Mouse (Mus musculus) thymus, postnatal 10 days (tissue): ENCODE results near the gene Sh3rf1.

ENCODE experiments used
- DNase-seq, 2 experiments: peaks; one replicate each; pipeline ENCODE4 v3.0.0; 2021; ENCODE audit warnings: low spot score in 2 of 2

Sh3rf1 gene

DNA sequence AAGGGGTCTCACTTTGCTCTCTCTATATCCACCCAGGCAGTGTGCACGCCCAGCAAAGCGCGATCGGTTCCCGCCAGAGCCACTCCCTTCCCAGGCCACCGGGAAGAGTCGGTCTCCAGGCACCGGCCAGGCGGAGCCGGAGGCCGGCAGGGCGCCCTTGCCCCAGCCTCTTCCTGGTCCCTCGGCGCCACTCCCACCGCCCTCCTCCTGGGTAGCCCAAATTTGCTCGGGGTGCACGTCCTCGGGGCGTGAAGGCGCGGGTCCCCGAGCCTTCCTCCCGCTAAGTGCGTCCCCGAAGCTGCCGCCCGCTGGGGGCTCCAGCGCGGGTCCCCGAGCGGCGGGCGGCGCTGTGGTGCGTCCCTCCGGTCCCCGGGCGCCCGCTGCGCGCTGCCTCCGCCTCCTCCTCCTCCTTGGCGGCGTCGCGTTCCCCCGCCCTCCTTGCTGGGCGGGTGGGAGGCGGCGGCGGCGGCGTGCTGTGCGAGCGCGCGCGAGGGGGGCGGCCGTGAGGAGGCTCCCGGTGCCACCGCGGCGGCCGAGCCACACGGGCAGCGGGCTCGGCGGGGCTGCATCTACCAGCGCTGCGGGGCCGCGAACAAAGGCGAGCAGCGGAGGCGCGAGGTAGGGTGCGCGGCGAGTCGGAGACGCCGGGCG, at the start of gene Sh3rf1:
Gene Sh3rf1, plus strand, starts transcription at position 144 of the 651 bp plus-strand sequence.
- DNase-seq, result peak; percentile 69 to 85

DNA sequence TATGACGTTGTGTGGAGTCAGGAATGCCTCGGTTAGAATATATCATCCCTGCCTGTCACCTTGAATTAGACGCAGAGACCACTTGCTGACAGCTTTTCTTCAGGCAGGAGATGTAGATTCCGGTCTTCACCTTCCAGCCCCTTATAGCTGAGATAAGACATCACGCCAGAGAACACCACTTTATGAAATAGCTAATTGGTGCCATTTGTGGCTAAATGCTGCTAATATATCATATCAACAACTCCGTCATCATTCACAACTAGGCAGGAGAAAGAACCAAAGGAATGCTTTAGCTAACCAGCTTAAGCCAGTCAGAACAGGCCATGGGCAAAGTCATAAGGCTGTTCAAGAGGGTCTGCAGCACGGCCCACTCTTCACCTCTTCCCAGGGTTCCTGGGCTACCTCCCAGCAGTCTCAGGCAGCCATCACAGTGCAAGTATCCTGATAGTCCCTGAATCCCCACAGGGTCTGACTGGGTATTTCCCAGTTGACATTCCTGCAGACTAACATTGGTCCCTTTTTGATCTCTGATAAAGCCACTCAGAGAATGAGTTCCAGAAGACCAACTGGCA, 49.7 kb upstream of the Sh3rf1 start:
- DNase-seq, result no peak

DNA sequence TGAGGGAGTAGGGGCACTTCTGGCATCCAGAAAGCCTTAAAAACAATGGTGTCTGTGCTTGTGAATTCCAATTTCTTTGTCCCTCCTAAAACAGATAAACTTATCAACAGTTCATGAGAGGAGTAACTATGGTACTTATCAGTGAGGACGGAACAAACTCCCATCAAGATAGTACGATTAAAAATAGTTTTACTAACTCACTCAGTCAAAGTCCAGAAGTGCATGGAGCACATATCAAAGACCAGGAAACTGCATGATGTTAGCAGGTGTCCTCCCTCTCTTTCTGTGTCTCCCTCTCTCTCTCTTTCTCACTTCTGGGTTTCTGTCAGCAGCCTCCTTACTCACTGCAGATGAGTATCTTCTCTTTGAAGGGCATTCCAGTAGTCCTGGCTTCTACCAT, 47.8 kb upstream of the Sh3rf1 start:
- no peak for DNase-seq

DNA sequence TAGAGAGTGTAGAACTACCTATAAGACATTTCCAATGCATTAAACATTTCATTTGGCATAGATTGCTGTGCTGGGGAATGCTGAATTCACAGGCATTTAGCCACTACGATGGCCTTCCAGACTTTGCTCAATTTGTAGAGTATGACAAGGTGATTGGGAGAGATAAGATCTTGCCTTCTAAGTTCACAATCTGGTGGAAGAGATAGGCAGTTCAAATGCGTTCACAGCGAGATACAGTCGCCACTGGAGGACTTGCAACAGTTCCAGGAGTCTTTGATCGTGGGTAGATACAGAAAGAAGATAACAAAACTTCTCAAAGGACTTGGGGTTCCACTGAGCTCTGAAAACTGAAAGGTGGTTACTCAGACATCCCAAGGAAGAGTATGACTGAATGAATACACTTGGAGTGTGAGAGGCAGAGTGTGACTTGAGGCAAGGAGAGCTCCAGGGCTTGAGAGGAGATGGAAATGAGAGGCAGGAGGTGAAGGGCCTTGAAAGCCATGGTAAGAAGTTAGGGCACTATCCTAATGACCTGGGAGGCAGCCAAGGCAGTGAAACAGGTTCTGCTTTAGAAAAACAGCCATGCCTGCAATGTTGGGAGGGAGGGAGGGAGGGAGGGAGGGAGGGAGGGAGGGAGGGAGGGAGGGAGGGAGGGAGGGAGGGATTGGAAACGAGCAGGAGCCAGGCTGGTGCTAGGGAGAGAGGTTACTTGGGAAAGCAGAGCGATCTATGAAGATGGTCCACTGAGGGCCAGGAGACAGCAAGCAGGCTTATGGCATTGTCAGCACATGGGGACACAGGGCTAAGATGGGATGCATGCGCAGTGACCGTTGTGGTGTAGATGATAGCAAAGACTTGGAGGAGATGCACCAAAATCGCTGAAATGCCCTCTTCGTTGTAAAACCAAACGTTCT, 45.7 kb upstream of the Sh3rf1 start:
- no peak for DNase-seq

DNA sequence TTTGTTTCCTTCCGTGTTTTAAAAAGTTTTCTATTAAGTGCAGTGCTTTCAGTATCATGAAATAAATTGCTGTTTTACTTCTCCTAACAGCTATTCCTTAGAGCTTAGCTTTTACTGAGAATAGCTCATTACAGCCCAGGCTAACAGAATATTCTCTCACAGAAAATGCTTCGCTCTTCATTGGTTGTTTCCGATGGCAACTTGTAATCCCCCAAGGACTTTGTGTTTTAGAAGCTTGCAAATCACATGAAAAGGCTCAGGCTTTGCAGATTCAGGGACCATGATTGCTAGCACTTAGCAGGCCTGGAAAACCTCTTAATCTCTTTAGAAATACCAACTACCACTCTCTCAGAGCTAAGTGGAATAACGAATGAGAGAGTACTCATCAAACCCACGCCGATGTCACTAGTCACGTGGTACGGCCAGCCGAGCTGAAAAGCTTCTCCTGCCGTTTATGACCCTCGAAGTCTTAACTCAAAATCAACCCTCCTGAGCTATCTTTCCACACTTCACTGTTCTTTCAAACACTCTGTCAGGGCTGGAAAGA, 45.0 kb upstream of the Sh3rf1 start:
- DNase-seq, result no peak

DNA sequence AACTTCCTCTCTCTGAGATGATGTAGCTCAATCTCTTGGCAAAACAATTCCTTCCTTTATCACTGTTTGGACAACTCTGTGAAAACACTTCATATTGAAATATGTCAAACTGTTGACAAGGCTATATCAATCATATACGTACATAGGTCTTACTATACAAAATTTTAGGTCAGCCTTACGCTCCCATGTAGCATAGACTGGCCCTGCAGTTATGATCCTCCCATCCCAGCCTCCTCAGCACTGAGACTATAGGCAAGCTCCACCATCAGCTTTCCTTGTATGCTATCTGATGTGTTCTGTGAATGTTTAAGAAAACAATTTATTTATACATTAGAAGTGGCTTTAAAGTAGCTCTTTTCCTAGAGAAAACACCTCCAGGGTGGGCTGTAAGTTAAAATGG, 42.1 kb upstream of the Sh3rf1 start:
- DNase-seq, result no peak

DNA sequence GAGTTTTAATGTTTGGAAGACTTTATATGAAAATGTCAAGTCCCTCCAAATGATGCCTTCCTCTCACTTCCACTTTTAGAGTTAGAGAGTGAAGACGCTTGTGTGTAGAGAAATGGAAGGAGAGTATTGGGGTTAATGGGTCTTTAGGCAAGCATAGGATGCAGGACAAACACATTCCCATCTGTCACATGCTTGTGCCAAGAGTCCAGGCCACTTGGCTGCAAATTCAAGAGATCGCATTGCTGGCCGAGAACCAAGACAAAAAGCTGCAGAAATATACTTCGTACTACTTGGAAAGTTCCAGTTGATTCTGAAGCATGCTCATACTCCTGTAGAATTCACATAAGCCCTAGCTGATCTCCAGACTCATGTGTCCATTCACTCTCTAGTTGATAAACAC, 41.7 kb upstream of the Sh3rf1 start:
- DNase-seq, result no peak

DNA sequence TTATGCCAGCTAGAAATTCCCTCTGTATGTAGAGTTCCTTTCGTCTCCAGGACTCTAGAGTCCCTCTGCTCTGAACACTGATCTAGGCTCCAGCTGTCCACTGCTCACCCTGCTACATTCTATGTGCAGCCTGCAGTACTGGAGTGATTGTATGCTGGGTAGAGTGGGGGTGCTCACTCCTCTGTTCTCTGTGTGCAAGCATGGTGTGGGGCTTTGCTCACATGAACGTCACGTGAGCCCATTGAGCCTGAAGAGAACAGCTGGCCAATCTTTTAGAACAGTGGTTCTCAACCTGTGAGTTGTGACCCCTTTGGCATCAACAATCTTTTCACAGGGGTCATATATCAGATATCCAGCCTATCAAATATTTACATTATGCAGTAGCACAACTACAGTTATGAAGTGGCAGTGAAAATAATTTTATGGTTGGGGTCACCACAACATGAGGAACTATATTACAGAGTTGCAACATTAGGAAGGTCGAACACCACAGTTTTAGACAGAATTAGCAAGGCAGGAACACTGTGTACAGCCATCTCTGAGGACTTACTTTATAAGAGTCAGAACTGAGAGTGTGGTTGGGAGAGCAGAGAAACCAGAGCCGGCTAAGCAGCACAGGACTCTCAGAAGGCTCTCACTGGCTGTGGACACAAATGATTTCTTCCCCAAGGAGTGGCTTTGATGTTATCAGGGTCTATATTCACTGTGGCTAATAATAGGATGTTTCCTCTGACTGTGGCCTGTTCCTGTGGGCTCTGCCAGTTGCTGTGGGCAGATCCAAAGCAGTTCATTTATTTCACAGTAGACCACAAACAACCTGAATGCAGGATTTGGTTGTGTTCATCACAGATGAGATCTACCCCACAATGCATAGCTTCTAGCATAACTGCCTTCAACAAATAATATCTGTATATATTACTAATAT, 38.1 kb upstream of the Sh3rf1 start:
- DNase-seq, result no peak

DNA sequence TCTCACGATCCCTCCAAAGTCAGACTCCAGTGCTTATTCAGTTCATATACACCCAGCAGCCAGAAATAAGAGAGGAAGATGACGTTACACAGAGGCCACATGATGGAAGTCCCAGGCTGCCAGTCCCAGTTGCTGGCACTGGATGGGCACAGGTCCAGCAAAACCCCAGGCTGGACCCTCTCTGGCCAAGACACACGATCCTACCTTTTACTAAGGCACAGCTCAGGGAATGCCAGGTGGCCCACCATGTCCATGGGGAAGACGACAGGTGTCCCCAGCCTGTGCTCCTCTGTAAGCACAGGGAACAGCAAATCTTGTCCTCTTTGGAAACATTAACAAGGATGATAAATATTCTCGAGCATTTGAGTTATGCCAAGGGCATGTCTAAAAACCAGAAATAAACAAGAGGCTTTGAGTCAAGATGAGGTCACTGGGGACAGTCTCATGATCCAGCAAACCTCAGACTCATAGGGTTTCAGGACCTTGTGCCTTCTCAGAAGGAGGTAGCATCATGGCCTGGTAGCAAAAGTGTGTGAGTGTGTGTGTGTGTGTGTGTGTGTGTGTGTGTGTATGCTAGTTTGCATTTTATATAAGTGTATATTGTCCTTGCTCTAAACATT, 29.3 kb upstream of the Sh3rf1 start:
- no peak for DNase-seq

DNA sequence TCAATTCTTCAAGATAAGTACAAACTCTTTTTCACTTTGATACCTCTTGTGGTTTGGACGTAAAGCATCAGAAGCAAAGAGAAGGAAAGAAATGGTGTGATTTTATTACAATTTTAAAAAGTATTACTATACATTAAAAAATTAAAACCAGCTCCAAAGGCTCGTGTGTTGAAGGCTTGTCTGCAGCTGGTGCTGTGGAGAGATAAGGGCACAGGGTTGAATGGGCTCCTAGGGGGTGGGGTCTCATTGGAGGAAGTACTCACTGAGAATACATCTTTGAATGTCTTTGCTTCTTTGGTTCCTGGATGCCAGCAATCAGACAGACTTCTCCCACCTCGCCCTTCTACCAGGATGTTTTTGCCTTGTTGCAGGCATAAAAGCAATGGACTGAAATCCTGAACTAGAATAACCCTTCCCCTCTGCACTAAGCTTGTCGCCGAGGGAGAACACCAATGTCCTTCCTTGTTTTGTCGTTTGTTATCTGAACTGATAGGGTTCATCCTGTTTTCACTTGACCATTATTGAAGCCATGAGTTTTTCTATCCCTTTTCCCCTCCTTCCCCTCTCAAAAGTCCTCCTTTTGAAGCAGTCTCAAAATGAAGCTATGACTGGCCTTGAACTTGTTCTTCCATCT, 23.3 kb upstream of the Sh3rf1 start:
- DNase-seq, result no peak

DNA sequence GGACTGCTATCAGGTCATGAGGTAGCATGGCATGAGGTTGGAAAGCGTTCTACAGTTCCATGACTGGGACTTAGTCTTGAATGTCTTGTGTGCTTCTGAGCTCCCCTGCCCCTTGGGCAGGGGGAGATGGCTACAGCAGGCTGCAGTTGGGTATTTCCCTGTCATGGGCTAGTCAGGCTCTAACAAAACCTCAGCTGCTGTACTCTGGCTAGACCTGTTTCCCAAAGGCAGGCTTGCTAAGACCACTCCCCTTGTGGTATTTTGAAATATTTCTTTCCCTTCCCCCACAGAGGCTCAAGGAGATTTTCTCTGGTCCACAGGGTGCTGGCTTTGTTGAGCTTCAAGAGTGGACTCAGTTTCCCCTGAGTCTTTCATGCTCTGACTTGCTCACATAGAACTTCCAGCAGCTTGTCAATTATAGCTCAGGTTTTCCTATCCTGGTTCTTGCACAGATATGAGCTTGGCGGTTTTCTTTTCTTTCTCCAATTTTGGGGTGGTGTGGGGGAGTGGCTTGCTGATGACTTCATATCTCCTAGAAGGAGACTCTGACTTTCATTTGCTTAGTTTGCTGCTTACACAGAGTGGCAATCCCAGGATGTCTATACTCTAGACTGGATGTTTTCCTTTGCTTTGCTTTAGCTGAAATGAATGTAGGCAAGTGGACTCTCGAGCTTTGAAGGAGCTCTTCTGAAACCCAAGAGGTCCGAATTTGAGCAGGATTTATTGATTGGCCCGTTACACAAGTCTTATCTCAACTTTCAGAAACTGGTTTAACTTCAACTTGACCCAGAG, 20.4 kb upstream of the Sh3rf1 start:
- DNase-seq, result no peak

DNA sequence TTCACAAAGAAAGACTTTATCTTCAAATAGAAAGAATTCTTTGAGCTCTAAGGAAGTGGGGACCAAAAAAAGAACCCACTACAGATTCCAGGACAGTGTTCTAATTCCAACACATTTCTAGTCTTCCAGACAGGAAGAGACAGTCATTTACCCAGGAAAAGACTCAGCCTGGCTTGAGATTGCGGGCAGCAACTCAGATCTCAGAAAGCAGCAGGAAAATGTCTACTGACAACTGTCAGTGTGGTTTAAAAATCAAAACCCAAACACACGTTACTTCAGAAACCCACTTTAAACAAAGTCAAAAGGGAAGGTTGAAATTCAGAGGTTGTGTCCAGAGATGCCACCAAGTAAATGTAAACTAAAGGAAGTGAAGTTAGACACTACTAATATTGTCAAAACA, 16.8 kb upstream of the Sh3rf1 start:
- DNase-seq, result no peak

DNA sequence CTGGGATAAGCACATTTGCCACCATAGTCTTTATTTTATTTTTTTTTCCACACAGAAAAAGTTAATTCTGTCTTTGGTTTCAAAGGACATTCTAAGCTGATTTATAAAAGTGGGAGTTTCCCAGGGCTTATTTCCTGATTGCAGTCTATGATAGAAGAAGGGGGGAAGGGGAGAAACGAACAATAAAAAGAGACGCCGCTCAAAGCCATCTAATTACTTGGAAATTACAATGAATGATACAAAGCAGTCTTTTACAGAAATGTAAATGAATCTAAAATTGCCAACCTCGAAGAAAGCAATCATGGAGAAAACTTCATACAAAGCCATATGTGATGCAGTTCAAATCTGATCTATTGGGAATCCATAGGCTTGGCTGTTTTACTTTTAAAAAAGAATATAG, 16.0 kb upstream of the Sh3rf1 start:
- no peak for DNase-seq

DNA sequence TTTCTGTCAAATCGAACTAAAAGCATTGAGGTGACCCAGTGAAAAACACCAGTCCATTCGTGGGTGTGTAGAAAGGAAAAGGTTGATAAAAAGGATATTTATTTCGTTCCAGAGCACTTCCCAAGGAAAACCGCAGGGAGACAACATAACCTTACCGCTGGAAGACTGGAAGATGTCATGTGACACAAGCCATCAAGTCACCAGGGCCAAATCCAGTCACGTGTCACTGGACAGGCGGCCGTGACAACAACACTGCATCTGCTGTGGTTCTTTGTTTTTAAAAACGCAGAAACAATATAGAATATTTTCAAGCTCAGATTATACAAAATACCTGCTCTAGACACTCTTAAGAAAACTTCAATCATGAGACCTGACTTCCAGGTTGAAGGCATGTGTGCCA, 15.0 kb upstream of the Sh3rf1 start:
- no peak for DNase-seq

DNA sequence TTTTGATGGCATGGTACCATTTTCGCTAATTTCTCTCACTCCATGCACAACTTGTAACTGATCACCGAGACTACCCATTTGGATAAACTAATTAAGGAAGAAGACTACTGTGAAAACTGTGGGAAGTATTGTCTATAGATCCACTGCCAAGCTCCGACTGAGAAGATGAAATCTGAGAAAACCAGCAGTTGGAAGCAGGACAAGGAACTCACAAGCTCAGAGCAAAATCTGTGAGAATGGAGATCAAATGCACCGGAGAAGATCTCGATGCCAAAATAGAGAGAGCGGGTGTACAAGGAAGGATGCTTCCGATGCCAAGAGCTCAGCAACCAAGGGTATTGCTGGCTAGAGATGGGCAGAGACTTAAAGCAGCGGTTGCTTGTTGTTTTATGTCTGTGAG, 12.8 kb upstream of the Sh3rf1 start:
- DNase-seq, result no peak

DNA sequence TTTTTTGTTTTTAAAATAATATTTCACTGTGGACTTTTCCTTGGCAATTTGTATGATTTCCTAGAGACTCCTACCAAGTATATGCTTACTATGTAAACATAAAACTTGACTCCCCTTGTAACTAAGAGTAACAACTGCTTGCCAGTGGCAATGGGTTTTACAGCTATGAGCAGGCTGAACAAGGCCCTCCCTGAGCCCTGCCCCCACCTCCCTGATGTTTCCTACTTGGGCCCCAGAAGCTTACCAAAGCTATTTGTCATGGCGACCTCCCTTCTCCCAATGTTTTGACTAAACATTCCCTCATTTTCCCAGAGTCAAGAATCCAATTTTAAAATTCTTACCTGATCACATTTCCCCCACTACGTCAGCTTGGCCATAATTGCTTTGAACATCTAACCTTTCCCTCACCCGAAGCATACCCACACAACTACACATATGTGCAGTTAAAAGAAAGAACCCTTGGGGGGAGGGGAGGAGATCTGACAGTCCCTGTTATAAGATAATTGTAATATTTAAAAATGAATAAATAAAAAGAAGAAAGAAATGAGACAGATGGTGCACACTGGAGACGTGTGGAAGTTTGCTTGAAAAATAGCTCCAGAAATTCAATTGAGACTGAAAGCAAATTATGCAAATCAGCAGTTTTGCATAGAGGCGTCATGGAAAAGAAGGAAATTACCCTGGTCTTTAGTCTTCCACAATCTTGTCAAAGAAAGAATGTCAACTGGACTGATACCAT, 8.4 kb upstream of the Sh3rf1 start:
- DNase-seq, result no peak

DNA sequence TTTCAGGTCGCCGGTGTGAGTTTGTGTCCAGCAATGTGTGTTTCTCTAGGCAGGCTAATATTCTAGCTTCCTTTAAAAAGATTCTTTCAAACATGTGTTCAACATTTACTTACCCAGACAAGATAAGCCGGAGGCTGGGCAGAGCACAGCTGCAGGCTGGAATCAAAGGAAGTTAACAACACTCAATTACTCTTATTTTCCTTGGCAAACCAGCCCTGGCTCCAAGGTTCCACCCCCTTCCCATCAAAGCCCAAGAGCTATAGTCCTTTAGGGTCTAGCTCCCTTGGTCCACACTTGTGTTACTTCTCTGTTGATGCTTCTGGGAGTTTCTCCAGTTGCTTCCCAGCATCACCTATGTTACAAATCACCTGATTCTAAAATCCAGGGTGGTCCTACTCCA, 6.7 kb upstream of the Sh3rf1 start:
- no peak for DNase-seq

DNA sequence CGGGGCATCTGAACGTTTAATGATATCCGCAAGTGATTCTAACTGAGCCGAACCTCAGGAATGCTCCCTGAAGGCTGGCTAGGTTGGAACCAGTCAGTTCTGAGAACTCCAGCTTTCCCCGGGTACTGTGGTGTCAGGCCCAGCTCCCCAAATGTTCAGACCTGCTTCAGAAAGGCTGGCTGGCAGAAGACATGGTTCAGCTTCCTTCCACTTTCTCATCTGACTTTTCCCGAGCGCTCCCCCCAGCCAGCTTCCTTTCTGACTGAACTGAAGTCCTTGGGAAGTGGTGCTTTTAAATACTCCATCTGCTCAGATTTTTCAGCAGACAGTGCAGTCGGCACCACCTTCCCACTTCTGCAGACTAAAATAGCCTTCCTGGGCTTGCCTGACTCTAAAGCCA, 6.2 kb upstream of the Sh3rf1 start:
- DNase-seq, result no peak

DNA sequence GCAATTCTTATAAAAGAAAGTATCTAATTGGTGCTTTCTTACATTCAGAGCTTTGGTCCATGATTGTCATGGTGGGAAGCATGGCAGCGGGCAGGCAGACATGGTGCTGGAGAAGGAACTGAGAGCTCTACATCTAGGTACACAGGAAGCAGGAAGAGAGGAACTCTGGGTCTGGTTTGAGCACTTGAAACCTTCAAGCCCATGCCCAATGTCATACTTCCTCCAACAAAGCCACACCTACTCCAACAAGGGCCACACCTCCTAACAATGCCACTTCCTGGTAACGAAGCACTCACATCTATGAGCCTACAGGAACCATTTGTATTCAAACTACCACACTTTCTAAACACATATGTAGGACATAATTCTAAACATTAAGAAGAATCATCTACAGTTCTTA, 5.2 kb upstream of the Sh3rf1 start:
- DNase-seq, result no peak
